8 mouse cellular contexts compared by ENCODE assay signal in the genomic region with DNA sequence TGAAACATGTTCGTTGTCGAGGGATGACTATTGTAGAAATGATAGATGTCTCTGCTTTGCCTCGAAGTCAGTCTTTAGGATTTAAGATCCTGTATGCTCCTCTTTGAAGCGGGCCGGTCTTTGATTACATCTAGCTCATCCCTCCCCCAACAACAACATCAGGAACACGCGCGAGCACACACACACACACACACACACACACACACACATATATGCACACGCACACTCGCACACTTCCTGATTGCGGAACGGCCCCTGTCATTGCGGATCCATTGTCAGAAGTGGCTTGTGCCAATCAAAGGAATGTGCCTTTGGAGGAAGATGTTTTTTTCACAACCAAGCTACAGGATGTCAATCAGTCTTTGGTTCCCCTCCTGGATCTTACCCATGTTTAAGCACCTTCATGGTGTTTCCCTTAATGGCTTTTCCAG. TPM values are rescaled to one million over a fixed set of nuclear protein-coding genes. Genes with fewer than 3 reads are reported as not detected.
A peak's percentile ranks its signal among the peaks of the same experiment; 100 is the strongest.
DNase-seq lines count a peak whose midpoint lies in the region; ATAC-seq and TF ChIP-seq lines count a peak whose summit lies in the region.

No protein-coding gene starts in this region.

- 1% methylated on average over 13 of the region's 13 CpGs for WGBS in kidney, postnatal 0 days
- WGBS in heart, postnatal 0 days = 0% methylated on average over 13 of the region's 13 CpGs
- under 1% methylated on average over 13 of the region's 13 CpGs for WGBS in liver, embryonic 16.5 days (ENCODE audit: insufficient replicate concordance)
- WGBS in neural tube, embryonic 14.5 days = under 1% methylated on average over 13 of the region's 13 CpGs

- peak overlapping the region; percentile 86 for H3K4me3 ChIP-seq in kidney, postnatal 0 days (replicated peaks; ENCODE audit: low read depth, low read length)
- peak overlapping the region; percentile 83 for H3K4me3 ChIP-seq in bone marrow macrophage, adult 2 months (ENCODE audit: insufficient read depth, low read length)
- peak overlapping the region; percentile 90 for H3K4me3 ChIP-seq in heart, postnatal 0 days (ENCODE audit: low read depth, low read length)
- peak overlapping the region; percentile 84 for H3K4me3 ChIP-seq in liver, embryonic 16.5 days (ENCODE audit: low read depth, low read length)
- H3K4me3 ChIP-seq in neural tube, embryonic 14.5 days (ENCODE audit: low read depth, low read length) = peak overlapping the region; percentile 95

- no peak for TF ChIP-seq POLR2A in bone marrow macrophage, adult 2 months (IDR thresholded peaks at IDR 0.05; ENCODE audit: borderline replicate concordance, low read depth, low read length)

- no peak for ATAC-seq in kidney, postnatal 0 days (replicated peaks; ENCODE audit: low FRiP score, low read depth)
- no peak for ATAC-seq in heart, postnatal 0 days (ENCODE audit: insufficient read depth, low read depth)
- no peak for ATAC-seq in liver, embryonic 16.5 days (ENCODE audit: low read depth)
- peak; percentile 15; the same call in 1 of the 2 replicates for ATAC-seq in neural tube, embryonic 14.5 days (ENCODE audit: low read depth)

- 0 out of 2 replicates have a peak overlapping the region, but pooled peaks have one; percentile 98 for H3K27ac ChIP-seq in kidney, postnatal 0 days
- peak overlapping the region; percentile 75 for H3K27ac ChIP-seq in bone marrow macrophage, adult 2 months (ENCODE audit: insufficient read depth, low read depth, low read length)
- H3K27ac ChIP-seq in heart, postnatal 0 days (ENCODE audit: low read depth) = peak overlapping the region; percentile 97
- peak overlapping the region; percentile 93 for H3K27ac ChIP-seq in liver, embryonic 16.5 days (ENCODE audit: low read length)
- peak overlapping the region; percentile 97 for H3K27ac ChIP-seq in neural tube, embryonic 14.5 days (ENCODE audit: low read depth, low read length)

- H3K36me3 ChIP-seq in kidney, postnatal 0 days (ENCODE audit: insufficient read depth, low read length) = no peaks in the 10 kb centered on the region
- no peaks in the 10 kb centered on the region for H3K36me3 ChIP-seq in heart, postnatal 0 days (replicated peaks; ENCODE audit: control insufficient read depth, insufficient read depth, low read length)
- H3K36me3 ChIP-seq in liver, embryonic 16.5 days (ENCODE audit: control insufficient read depth, insufficient read depth) = no peaks in the 10 kb centered on the region
- H3K36me3 ChIP-seq in neural tube, embryonic 14.5 days (ENCODE audit: control insufficient read depth, insufficient read depth, low read length) = no peaks in the 10 kb centered on the region

- H3K4me2 ChIP-seq in kidney, postnatal 0 days (ENCODE audit: low read length) = peak overlapping the region; percentile 72
- peak overlapping the region; percentile 74 for H3K4me2 ChIP-seq in heart, postnatal 0 days (ENCODE audit: low read depth, low read length)
- peak overlapping the region; percentile 97 for H3K4me2 ChIP-seq in liver, embryonic 16.5 days (ENCODE audit: low read depth, low read length)
- H3K4me2 ChIP-seq in neural tube, embryonic 14.5 days (ENCODE audit: low read depth, low read length) = peak overlapping the region; percentile 69

- peak overlapping the region; percentile 98 for H3K9ac ChIP-seq in kidney, postnatal 0 days (ENCODE audit: low read depth, low read length)
- H3K9ac ChIP-seq in heart, postnatal 0 days (replicated peaks; ENCODE audit: low read depth, low read length) = peak overlapping the region; percentile 99
- H3K9ac ChIP-seq in liver, embryonic 16.5 days (ENCODE audit: low read depth, low read length) = peak overlapping the region; percentile 90
- peak overlapping the region; percentile 98 for H3K9ac ChIP-seq in neural tube, embryonic 14.5 days (replicated peaks; ENCODE audit: low read depth, low read length)

- no peak for TF ChIP-seq EP300 in heart, postnatal 0 days (IDR thresholded peaks at IDR 0.05; ENCODE audit: low read depth)

- H3K4me1 ChIP-seq in kidney, postnatal 0 days (replicated peaks; ENCODE audit: insufficient read depth, low read length) = no peaks in the 10 kb centered on the region; the same call in 1 of the 2 replicates
- peaks cover 21% of the 10 kb centered on the region for H3K4me1 ChIP-seq in bone marrow macrophage, adult 2 months (ENCODE audit: control insufficient read depth, insufficient read depth, low read length)
- peaks cover 15% of the 10 kb centered on the region for H3K4me1 ChIP-seq in heart, postnatal 0 days (ENCODE audit: control insufficient read depth, insufficient read depth)
- peaks cover 31% of the 10 kb centered on the region for H3K4me1 ChIP-seq in liver, embryonic 16.5 days (ENCODE audit: control insufficient read depth, low read depth, low read length)
- peaks cover 28% of the 10 kb centered on the region for H3K4me1 ChIP-seq in neural tube, embryonic 14.5 days (ENCODE audit: control insufficient read depth, insufficient read depth, low read length)

- no peak for TF ChIP-seq CTCF in kidney, postnatal 0 days (IDR thresholded peaks at IDR 0.05; ENCODE audit: low read depth)
- TF ChIP-seq CTCF in bone marrow macrophage, adult 2 months (IDR thresholded peaks at IDR 0.05; ENCODE audit: low read depth, low read length) = no peak
- TF ChIP-seq CTCF in heart, postnatal 0 days (IDR thresholded peaks at IDR 0.05; ENCODE audit: low read depth) = no peak

- no peaks in the 10 kb centered on the region for H3K9me3 ChIP-seq in kidney, postnatal 0 days (replicated peaks; ENCODE audit: low read length)
- no peaks in the 10 kb centered on the region for H3K9me3 ChIP-seq in heart, postnatal 0 days (replicated peaks; ENCODE audit: control insufficient read depth, low read length)
- H3K9me3 ChIP-seq in liver, embryonic 16.5 days (replicated peaks; ENCODE audit: control insufficient read depth, low read length) = no peaks in the 10 kb centered on the region
- H3K9me3 ChIP-seq in neural tube, embryonic 14.5 days (ENCODE audit: control insufficient read depth, low read length) = no peaks in the 10 kb centered on the region

- H3K27me3 ChIP-seq in kidney, postnatal 0 days (ENCODE audit: insufficient read depth, low read length) = no peaks in the 10 kb centered on the region
- H3K27me3 ChIP-seq in heart, postnatal 0 days (ENCODE audit: control insufficient read depth, insufficient read depth, low read length) = no peaks in the 10 kb centered on the region
- H3K27me3 ChIP-seq in liver, embryonic 16.5 days (ENCODE audit: control insufficient read depth, insufficient read depth, low read depth, low read length) = no peaks in the 10 kb centered on the region
- H3K27me3 ChIP-seq in neural tube, embryonic 14.5 days (ENCODE audit: control insufficient read depth, insufficient read depth, low read length) = no peaks in the 10 kb centered on the region

- DNase-seq in kidney, postnatal 0 days (ENCODE audit: low spot score) = peak; percentile 14
- no peak for DNase-seq in kidney, adult 18-20 months
- DNase-seq in heart, postnatal 0 days (ENCODE audit: low spot score) = no peak
- DNase-seq in right cerebral cortex, postnatal 36 days (ENCODE audit: low spot score in 2 of 2) = no peak
- DNase-seq in frontal cortex, postnatal 25 days (ENCODE audit: low spot score in 2 of 2) = no peak

RNA-seq across cellular contexts. Expression of gene Zfp652, which starts 1.4 kb away (rescaled TPM):
- polyA plus RNA-seq in kidney, postnatal 0 days (2015; fragmentation: Nextera tagmentation; extraction: Ambion mirVana) = 14.8 and 17.1 TPM in 2 replicates
- 47.7 and 51.5 TPM in 2 replicates for polyA plus RNA-seq in bone marrow macrophage, adult 2 months (2012; ENCODE audit: insufficient read depth, insufficient read length, missing spikeins)
- 13.6 and 20.7 TPM in 2 replicates for total RNA-seq in heart, postnatal 0 days (2014; rRNA removed; ENCODE audit: low replicate concordance)
- polyA plus RNA-seq in heart, postnatal 0 days (2015; fragmentation: Nextera tagmentation; extraction: Ambion mirVana) = 8.9 and 9.9 TPM in 2 replicates
- polyA plus RNA-seq in liver, embryonic 16.5 days (2015; fragmentation: Nextera tagmentation; extraction: Ambion mirVana) = 5.8 and 5.9 TPM in 2 replicates
- 12.9 and 14.0 TPM in 2 replicates for polyA plus RNA-seq in neural tube, embryonic 14.5 days (2014; fragmentation: Nextera tagmentation; extraction: Ambion mirVana)

RNA-seq across cellular contexts. Expression of gene B130006D01Rik, which starts 9.6 kb away (rescaled TPM):
- polyA plus RNA-seq in kidney, postnatal 0 days (2015; fragmentation: Nextera tagmentation; extraction: Ambion mirVana) = 0.22 and 0.42 TPM in 2 replicates
- 1.6 and 2.1 TPM in 2 replicates for polyA plus RNA-seq in bone marrow macrophage, adult 2 months (2012; ENCODE audit: insufficient read depth, insufficient read length, missing spikeins)
- total RNA-seq in heart, postnatal 0 days (2014; rRNA removed; ENCODE audit: low replicate concordance) = 0.57 TPM in 1 of 2 replicates, not detected in the other
- polyA plus RNA-seq in heart, postnatal 0 days (2015; fragmentation: Nextera tagmentation; extraction: Ambion mirVana) = 0.23 and 0.45 TPM in 2 replicates
- 0.30 and 0.33 TPM in 2 replicates for polyA plus RNA-seq in liver, embryonic 16.5 days (2015; fragmentation: Nextera tagmentation; extraction: Ambion mirVana)
- polyA plus RNA-seq in neural tube, embryonic 14.5 days (2014; fragmentation: Nextera tagmentation; extraction: Ambion mirVana) = 1.4 and 2.5 TPM in 2 replicates

RNA-seq across cellular contexts. Expression of gene Phb, which starts 47.1 kb away (rescaled TPM):
- 318 and 344 TPM in 2 replicates for polyA plus RNA-seq in kidney, postnatal 0 days (2015; fragmentation: Nextera tagmentation; extraction: Ambion mirVana)
- 54.8 and 59.1 TPM in 2 replicates for polyA plus RNA-seq in bone marrow macrophage, adult 2 months (2012; ENCODE audit: insufficient read depth, insufficient read length, missing spikeins)
- 349 and 446 TPM in 2 replicates for total RNA-seq in heart, postnatal 0 days (2014; rRNA removed; ENCODE audit: low replicate concordance)
- polyA plus RNA-seq in heart, postnatal 0 days (2015; fragmentation: Nextera tagmentation; extraction: Ambion mirVana) = 432 and 435 TPM in 2 replicates
- 126 and 130 TPM in 2 replicates for polyA plus RNA-seq in liver, embryonic 16.5 days (2015; fragmentation: Nextera tagmentation; extraction: Ambion mirVana)
- polyA plus RNA-seq in neural tube, embryonic 14.5 days (2014; fragmentation: Nextera tagmentation; extraction: Ambion mirVana) = 183 and 185 TPM in 2 replicates
